In genomic region chr6:114042332-114042731, GRCm38 (mm10) we compare ENCODE assay signal across 9 mouse cellular contexts. TPM values are rescaled to one million over a fixed set of nuclear protein-coding genes. Genes with fewer than 3 reads are reported as not detected.
A peak's percentile ranks its signal among the peaks of the same experiment; 100 is the strongest.
DNase-seq lines count a peak whose midpoint lies in the region; ATAC-seq lines count a peak whose summit lies in the region.
"Had no signal": no experiment of that assay in that cellular context is flagged by ENCODE, and none has a peak within 500 bp of the region (broad histone marks: within the 10 kb centered on the region; RNA-seq: fewer than 3 reads in every experiment).

TSS of gene Atp2b2 (minus strand) at chr6:114042613.

- 26% methylated on average over 12 of the region's 12 CpGs for WGBS in hindbrain, embryonic 11.5 days
- 26% methylated on average over 12 of the region's 12 CpGs for WGBS in liver, embryonic 15.5 days (ENCODE audit: insufficient replicate concordance)

- DNase-seq in layer of hippocampus, adult 18-20 months (ENCODE audit: low spot score in 2 of 2), result no peak
- no peak for DNase-seq in layer of hippocampus, adult 11-12 months (ENCODE audit: low spot score)
- DNase-seq in cerebellum, adult 9-10 months, result peak; percentile 65
- DNase-seq in hindbrain, embryonic 11.5 days (ENCODE audit: low spot score), result peak; percentile 26
- DNase-seq in right cerebral cortex, adult 2 months (ENCODE audit: low spot score in 2 of 2), result no peak
- DNase-seq in lung, postnatal 4 days, result no peak

- peak within 1 kb of the TSS; percentile 100 for H3K4me2 ChIP-seq in hindbrain, embryonic 11.5 days (replicated peaks; ENCODE audit: low read depth, low read length)
- peak within 1 kb of the TSS; percentile 15; the same call in 1 of the 2 replicates for H3K4me2 ChIP-seq in liver, embryonic 15.5 days

- H3K9me3 ChIP-seq in hindbrain, embryonic 11.5 days (ENCODE audit: control insufficient read depth, low read length), result no peaks in the 10 kb centered on the region
- no peaks in the 10 kb centered on the region for H3K9me3 ChIP-seq in liver, embryonic 15.5 days (replicated peaks)

- no peak within 1 kb of the TSS for H3K27ac ChIP-seq in hindbrain, embryonic 11.5 days (ENCODE audit: low read depth, low read length)
- H3K27ac ChIP-seq in liver, embryonic 15.5 days (replicated peaks), result no peak within 1 kb of the TSS
- H3K27ac ChIP-seq: macrophage had no signal

- H3K27me3 ChIP-seq in hindbrain, embryonic 11.5 days (ENCODE audit: control insufficient read depth, insufficient read depth, low read length), result peaks cover 14% of the 10 kb centered on the region
- peaks cover 69% of the 10 kb centered on the region for H3K27me3 ChIP-seq in liver, embryonic 15.5 days

- H3K36me3 ChIP-seq in hindbrain, embryonic 11.5 days (ENCODE audit: control insufficient read depth, insufficient read depth, low read length), result no peaks in the 10 kb centered on the region
- H3K36me3 ChIP-seq in liver, embryonic 15.5 days (replicated peaks), result no peaks in the 10 kb centered on the region

- H3K9ac ChIP-seq in hindbrain, embryonic 11.5 days (ENCODE audit: low read depth, low read length), result peak within 1 kb of the TSS; percentile 50
- H3K9ac ChIP-seq in liver, embryonic 15.5 days, result no peak within 1 kb of the TSS

- no peak for ATAC-seq in hindbrain, embryonic 11.5 days (ENCODE audit: low FRiP score)
- no peak for ATAC-seq in liver, embryonic 15.5 days (ENCODE audit: insufficient read depth)
- no peak for ATAC-seq in erythroid progenitor cell, adult 5-6 weeks (replicated peaks; ENCODE audit: low FRiP score, poor library complexity, severe bottlenecking)

- H3K4me1 ChIP-seq in hindbrain, embryonic 11.5 days (replicated peaks; ENCODE audit: control insufficient read depth, insufficient read depth, low read length), result no peaks in the 10 kb centered on the region
- H3K4me1 ChIP-seq in liver, embryonic 15.5 days (replicated peaks), result no peaks in the 10 kb centered on the region

- H3K4me3 ChIP-seq in hindbrain, embryonic 11.5 days (ENCODE audit: low read depth, low read length), result peak within 1 kb of the TSS; percentile 55
- no peak within 1 kb of the TSS for H3K4me3 ChIP-seq in liver, embryonic 15.5 days (replicated peaks)

RNA-seq across cellular contexts. Expression of gene Atp2b2, which starts in this region (rescaled TPM):
- total RNA-seq in layer of hippocampus, adult 18-20 months (2021), result 100 to 1,000 TPM; 313 to 326 TPM
- 4.2 and 5.2 TPM in 2 replicates for polyA plus RNA-seq in hindbrain, embryonic 11.5 days (2014; fragmentation: Nextera tagmentation; extraction: Ambion mirVana)
- 1.9 and 2.2 TPM in 2 replicates for polyA plus RNA-seq in liver, embryonic 15.5 days (2015; fragmentation: Nextera tagmentation; extraction: Ambion mirVana)
- not detected in 2 replicates for total RNA-seq in erythroid progenitor cell, adult 5-6 weeks (2015; ENCODE audit: low replicate concordance)
- not detected in 2 replicates for total RNA-seq in erythroid progenitor cell, adult 5-6 weeks (2017; ENCODE audit: low replicate concordance)
- polyA plus RNA-seq: macrophage had no signal

Comparison
In these comparisons a context has a peak if more than half of its experiments do, and no peak if none do; other contexts are left out.
1. RNA of gene Atp2b2 (total RNA-seq): 313 to 326 TPM in layer of hippocampus, adult 18-20 months; not detected in erythroid progenitor cell, adult 5-6 weeks; every median in the first group is over 100 times any median in the second.
2. DNase-seq: peak in cerebellum, adult 9-10 months (single experiment) and hindbrain, embryonic 11.5 days (single experiment); none in layer of hippocampus, adult 18-20 months (0 of 2), layer of hippocampus, adult 11-12 months (single experiment), right cerebral cortex, adult 2 months (0 of 2) and lung, postnatal 4 days (0 of 2).